Mouse (Mus musculus) embryonic fibroblast, embryonic 13.5 days (primary cell): Measurements from ENCODE around the gene Gdpd2.

Experiments
- CTCF ChIP-seq: IDR thresholded peaks from 2 replicates; pipeline ENCODE4 v1.5.1; 2011; ENCODE audit warnings: mild to moderate bottlenecking, control low read depth, low read length, moderate library complexity, borderline replicate concordance; ENCODE audit not compliant: insufficient read depth
- POLR2A ChIP-seq: IDR thresholded peaks from 2 replicates; pipeline ENCODE4 v1.6.1; 2011; ENCODE audit warnings: low read depth, mild to moderate bottlenecking, control low read depth, low read length, moderate library complexity

- TF ChIP-seq CTCF (no peak), POLR2A (no peak)
Observed at GRCm38 (mm10) chrX:100740785-100741184, 11.1 kb downstream of the Gdpd2 start.
